Mouse (Mus musculus) liver, postnatal 0 days (tissue): ENCODE results near the gene Ptpn7.

Source experiments
- CTCF ChIP-seq: sonication (generic); IDR thresholded peaks from 2 replicates; pipeline ENCODE4 v1.5.1; 2016; ENCODE audit warnings: antibody characterized with exemption, low read depth
- EP300 ChIP-seq: IDR thresholded peaks from 2 replicates; pipeline ENCODE4 v1.6.1; 2016; ENCODE audit warnings: antibody characterized with exemption, low read depth, mild to moderate bottlenecking

DNA sequence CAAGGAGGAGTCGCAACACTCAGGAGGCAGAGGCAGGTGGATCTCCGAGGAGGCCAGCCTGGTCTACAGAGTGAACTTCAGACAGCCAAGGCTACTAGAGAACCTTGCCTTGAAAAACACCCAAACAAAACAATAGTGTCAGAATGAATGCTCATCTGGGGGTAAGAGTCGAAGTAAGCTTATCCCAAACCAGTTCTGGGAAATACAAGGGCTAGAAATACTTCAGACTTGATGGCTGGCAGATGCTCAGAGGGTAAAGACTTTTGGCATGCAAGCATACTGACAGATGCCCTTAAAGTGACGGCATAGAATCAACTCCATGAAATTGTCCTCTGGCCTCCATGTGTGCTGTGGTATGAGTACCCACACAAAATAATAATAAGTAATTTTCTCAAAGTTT is 56.7 kb downstream of the Ptpn7 start:
- TF ChIP-seq CTCF: no peak
- no peak for TF ChIP-seq EP300
